Mouse (Mus musculus): ENCODE results near the gene Gars. TPM values are rescaled to one million over a fixed set of nuclear protein-coding genes. Genes with fewer than 3 reads are reported as not detected.

The Gars gene
- total RNA-seq (2021) (10 to 100 TPM; 55.1 to 60.4 TPM), polyA plus RNA-seq (2012; rRNA removed) (26.7 and 44.5 TPM in 2 replicates)
- long read RNA-seq, transcript Gars-201 (17 exons, 2,380 nt) = major isoform, 68 of 74 reads
- long read RNA-seq, partial matches to known transcripts = 4 of 74 reads
- long read RNA-seq, other reads (novel, unspliced or antisense) = 2 of 74 reads

DNA sequence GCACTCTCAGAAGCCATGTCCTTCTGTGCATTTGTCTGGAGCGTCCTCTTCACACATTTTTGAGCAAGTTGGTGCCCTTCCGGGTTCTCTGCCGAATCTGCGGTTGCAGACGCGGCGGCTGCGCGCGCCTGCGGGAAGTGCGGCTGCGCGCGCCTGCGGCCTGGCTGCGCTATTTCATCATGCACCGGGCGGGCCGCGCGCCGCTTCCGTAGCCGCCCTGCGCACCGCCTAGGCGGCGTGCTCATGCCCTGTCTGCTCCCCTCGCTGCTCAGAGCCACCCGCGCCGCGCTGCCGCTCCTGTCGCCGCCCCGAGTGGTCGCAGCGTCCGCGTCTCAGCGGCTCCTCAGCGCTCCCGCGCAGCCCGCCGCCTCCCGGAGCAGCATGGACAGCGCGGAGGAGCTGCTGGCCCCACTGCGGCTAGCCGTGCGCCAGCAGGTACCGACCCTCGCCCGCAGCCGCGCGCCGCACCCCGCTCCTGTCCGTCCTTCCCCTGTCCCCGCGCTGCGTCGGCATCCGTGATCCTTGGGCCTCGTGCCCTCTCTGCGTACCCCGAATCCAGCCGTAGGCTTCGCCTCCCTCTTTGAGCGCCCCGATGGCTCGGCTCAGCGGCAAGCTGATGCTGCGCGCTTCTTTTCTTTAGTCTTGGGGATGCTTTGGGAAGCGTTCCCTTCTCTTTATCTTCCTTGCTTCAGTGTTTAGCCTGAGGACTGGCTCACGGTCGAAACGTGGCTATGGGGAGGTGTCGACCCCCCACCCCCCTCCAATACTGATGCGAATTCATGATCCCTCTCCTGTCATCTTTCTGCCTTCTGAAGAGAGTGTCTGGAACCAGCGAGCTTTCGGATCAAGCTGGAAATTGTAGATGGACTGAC, at the start of gene Gars:
Gene Gars, plus strand, starts transcription at position 209 of the 872 bp plus-strand sequence.
- no peaks in the 10 kb centered on the region for H3K36me3 ChIP-seq (ENCODE audit: control insufficient read depth, insufficient read depth, low read length)
- peak within 1 kb of the TSS; percentile 91 for H3K9ac ChIP-seq (ENCODE audit: low read depth, low read length)
- peak within 1 kb of the TSS; percentile 75 for H3K4me3 ChIP-seq
- WGBS = under 1% methylated on average over 85 of the region's 87 CpGs
- H3K27ac ChIP-seq = peak within 1 kb of the TSS; percentile 94
- H3K27me3 ChIP-seq (ENCODE audit: control insufficient read depth, insufficient read depth, low read length) = no peaks in the 10 kb centered on the region
- intact Hi-C loops (cut with DNase I) = no loop called here
- H3K79me2 ChIP-seq (replicated peaks; ENCODE audit: control insufficient read depth, insufficient read depth, low read length) = 0 out of 2 replicates have a peak, but pooled peaks cover 2% of the 10 kb centered on the region
- peaks cover 4% of the 10 kb centered on the region for H3K4me1 ChIP-seq (ENCODE audit: control insufficient read depth, insufficient read depth, low read length)
- peak; percentile 92 to 93 for DNase-seq
- TF ChIP-seq CTCF (IDR thresholded peaks at IDR 0.05) = peak; percentile 44
- peak; percentile 77 for TF ChIP-seq POLR2A (IDR thresholded peaks at IDR 0.05; ENCODE audit: insufficient read depth, low read depth, low read length)
- peak; percentile 83; the same call in 1 of the 2 replicates for TF ChIP-seq EP300 (IDR thresholded peaks at IDR 0.05; ENCODE audit: insufficient read depth, low read depth, low read length)

DNA sequence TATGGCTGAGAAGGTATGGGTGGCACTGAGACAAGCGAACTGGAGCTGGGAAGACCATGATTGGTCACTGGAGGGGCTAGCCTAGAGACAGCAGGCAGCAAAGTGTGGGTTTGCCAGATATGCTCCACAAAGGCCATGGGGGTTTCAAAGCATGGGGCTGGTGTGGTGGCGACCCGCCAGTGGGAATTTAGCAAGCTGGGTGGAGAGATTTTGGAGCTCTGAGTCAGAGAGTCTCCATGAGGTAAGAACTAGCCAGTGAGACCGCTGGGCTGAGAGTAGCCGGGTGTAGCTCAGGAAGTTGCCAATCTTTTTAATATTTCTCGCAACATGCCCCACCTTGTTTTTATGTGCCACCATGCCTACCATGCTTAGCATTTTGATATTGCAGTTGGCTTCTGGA, 49.7 kb upstream of the Gars start:
- Histone ChIP-seq H3K9ac (ENCODE audit: low read depth, low read length) (no peak overlapping the region), H3K79me2 (replicated peaks; ENCODE audit: control insufficient read depth, insufficient read depth, low read length) (no peaks in the 10 kb centered on the region), H3K36me3 (ENCODE audit: control insufficient read depth, insufficient read depth, low read length) (peaks cover 3% of the 10 kb centered on the region; the same call in 1 of the 2 replicates), H3K4me3 (no peak overlapping the region), H3K27me3 (ENCODE audit: control insufficient read depth, insufficient read depth, low read length) (no peaks in the 10 kb centered on the region), H3K4me1 (ENCODE audit: control insufficient read depth, insufficient read depth, low read length) (peaks cover 4% of the 10 kb centered on the region; the same call in 1 of the 2 replicates), H3K27ac (no peak overlapping the region; the same call in 1 of the 2 replicates)
- 91% methylated on average over 6 of the region's 6 CpGs for WGBS
- intact Hi-C loops (cut with DNase I) = no loop called here
- DNase-seq = no peak
- no peak for TF ChIP-seq POLR2A (IDR thresholded peaks at IDR 0.05; ENCODE audit: insufficient read depth, low read depth, low read length)
- no peak for TF ChIP-seq EP300 (IDR thresholded peaks at IDR 0.05; ENCODE audit: insufficient read depth, low read depth, low read length)
- no peak for TF ChIP-seq CTCF (IDR thresholded peaks at IDR 0.05)

GRCm38 (mm10) chr6:54991189-54991588, 46.6 kb upstream of the Gars start:
- H3K4me3 ChIP-seq = no peak overlapping the region
- intact Hi-C loops (cut with DNase I) = loop anchor here (5.0 kb wide), 1 partner anchor 174 kb away; the partner anchor contains the start of gene Znrf2
- 0 out of 2 replicates have a peak overlapping the region, but pooled peaks have one; percentile 73 for H3K9ac ChIP-seq (ENCODE audit: low read depth, low read length)
- no peak for TF ChIP-seq EP300 (IDR thresholded peaks at IDR 0.05; ENCODE audit: insufficient read depth, low read depth, low read length)
- no peak for TF ChIP-seq POLR2A (IDR thresholded peaks at IDR 0.05; ENCODE audit: insufficient read depth, low read depth, low read length)
- no peak for TF ChIP-seq CTCF (IDR thresholded peaks at IDR 0.05)
- no peak overlapping the region for H3K27ac ChIP-seq
- peaks cover 2% of the 10 kb centered on the region; the same call in 1 of the 2 replicates for H3K4me1 ChIP-seq (ENCODE audit: control insufficient read depth, insufficient read depth, low read length)
- H3K79me2 ChIP-seq (replicated peaks; ENCODE audit: control insufficient read depth, insufficient read depth, low read length) = no peaks in the 10 kb centered on the region
- H3K27me3 ChIP-seq (ENCODE audit: control insufficient read depth, insufficient read depth, low read length) = no peaks in the 10 kb centered on the region
- 63% methylated on average over 2 of the region's 2 CpGs for WGBS
- DNase-seq = no peak
- peaks cover 3% of the 10 kb centered on the region; the same call in 1 of the 2 replicates for H3K36me3 ChIP-seq (ENCODE audit: control insufficient read depth, insufficient read depth, low read length)

DNA sequence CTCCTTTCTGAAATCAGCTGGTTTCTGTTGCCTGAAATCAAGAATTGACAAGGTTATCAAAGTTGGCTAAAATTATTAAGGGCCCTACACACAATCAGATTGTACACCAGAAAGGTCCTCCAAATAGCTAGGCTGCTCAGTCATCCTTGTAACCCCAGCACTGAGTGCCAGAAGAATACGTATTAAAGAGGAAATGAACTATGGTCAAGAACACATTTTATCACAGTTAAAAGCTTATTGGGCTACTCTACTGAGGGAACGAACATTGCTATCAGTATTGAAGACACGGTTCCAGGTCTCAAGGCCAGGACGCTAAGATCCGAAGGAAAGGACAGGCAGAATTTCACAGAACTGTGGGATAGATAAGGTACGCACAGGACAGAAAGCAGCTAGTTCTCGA, 45.7 kb upstream of the Gars start:
- H3K79me2 ChIP-seq (replicated peaks; ENCODE audit: control insufficient read depth, insufficient read depth, low read length) = no peaks in the 10 kb centered on the region
- intact Hi-C loops (cut with DNase I) = loop anchor here (1.0 to 5.0 kb wide), 4 partner anchors 18 to 287 kb away; partner anchors contain the start of gene Znrf2
- no peak for DNase-seq
- H3K4me3 ChIP-seq = peak overlapping the region; percentile 48
- peak overlapping the region; percentile 71 for H3K27ac ChIP-seq
- 0% methylated on average over 7 of the region's 7 CpGs for WGBS
- H3K36me3 ChIP-seq (ENCODE audit: control insufficient read depth, insufficient read depth, low read length) = peaks cover 3% of the 10 kb centered on the region; the same call in 1 of the 2 replicates
- H3K9ac ChIP-seq (ENCODE audit: low read depth, low read length) = peak overlapping the region; percentile 73
- H3K4me1 ChIP-seq (ENCODE audit: control insufficient read depth, insufficient read depth, low read length) = peaks cover 2% of the 10 kb centered on the region; the same call in 1 of the 2 replicates
- TF ChIP-seq EP300 (IDR thresholded peaks at IDR 0.05; ENCODE audit: insufficient read depth, low read depth, low read length) (no peak), CTCF (IDR thresholded peaks at IDR 0.05) (no peak), POLR2A (IDR thresholded peaks at IDR 0.05; ENCODE audit: insufficient read depth, low read depth, low read length) (no peak)
- no peaks in the 10 kb centered on the region for H3K27me3 ChIP-seq (ENCODE audit: control insufficient read depth, insufficient read depth, low read length)

GRCm38 (mm10) chr6:54992734-54993260, 45.0 kb upstream of the Gars start, which contains the start of gene Ggct:
Ggct (minus strand) TSS chr6:54992950.
- under 1% methylated on average over 41 of the region's 41 CpGs for WGBS
- peak within 1 kb of the TSS; percentile 51 for H3K4me3 ChIP-seq
- H3K27ac ChIP-seq = peak within 1 kb of the TSS; percentile 71
- no peaks in the 10 kb centered on the region for H3K79me2 ChIP-seq (replicated peaks; ENCODE audit: control insufficient read depth, insufficient read depth, low read length)
- TF ChIP-seq CTCF (IDR thresholded peaks at IDR 0.05) (peak; percentile 82), EP300 (IDR thresholded peaks at IDR 0.05; ENCODE audit: insufficient read depth, low read depth, low read length) (peak; percentile 95), POLR2A (IDR thresholded peaks at IDR 0.05; ENCODE audit: insufficient read depth, low read depth, low read length) (peak; percentile 92)
- peak; percentile 95 to 98 for DNase-seq
- H3K9ac ChIP-seq (ENCODE audit: low read depth, low read length) = peak within 1 kb of the TSS; percentile 73
- no peaks in the 10 kb centered on the region for H3K27me3 ChIP-seq (ENCODE audit: control insufficient read depth, insufficient read depth, low read length)
- intact Hi-C loops (cut with DNase I) = loop anchor here (1.0 to 5.0 kb wide), 4 partner anchors 18 to 288 kb away; partner anchors contain the start of gene Znrf2
- peaks cover 3% of the 10 kb centered on the region; the same call in 1 of the 2 replicates for H3K36me3 ChIP-seq (ENCODE audit: control insufficient read depth, insufficient read depth, low read length)
- peaks cover 2% of the 10 kb centered on the region; the same call in 1 of the 2 replicates for H3K4me1 ChIP-seq (ENCODE audit: control insufficient read depth, insufficient read depth, low read length)

Measured in heart, adult 2 months (tissue).